Mouse (Mus musculus): Measurements from ENCODE around the gene P3h3. TPM values are rescaled to one million over a fixed set of nuclear protein-coding genes. Genes with fewer than 3 reads are reported as not detected.
"Not testable (repeated sequence)": the region's sequence is repeated elsewhere in the genome, so short reads cannot be mapped to it uniquely, and the experiment has no call there.

Gene P3h3
- polyA plus RNA-seq, 1 experiment = 26.8 TPM

DNA sequence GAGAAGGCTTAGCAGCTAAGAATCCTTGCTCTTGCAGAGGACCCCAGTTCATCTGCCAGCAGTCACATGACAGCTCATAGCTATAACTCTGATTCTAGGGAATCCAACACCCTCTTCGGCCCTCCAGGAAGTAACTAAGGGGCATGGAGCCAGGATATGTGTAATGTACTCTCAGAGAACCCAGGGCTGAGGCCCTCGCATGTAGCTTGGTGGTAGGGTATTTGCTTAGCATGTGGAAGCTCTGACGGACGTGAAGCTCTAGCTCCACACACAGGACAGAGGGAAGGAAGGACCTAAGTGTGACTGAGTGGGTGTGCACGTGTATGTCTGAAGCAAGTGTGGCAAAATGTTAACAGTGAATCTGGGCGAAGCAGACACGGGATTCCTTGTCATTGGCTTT is 21.1 kb downstream of the P3h3 start:
- no peak for DNase-seq
- WGBS = 88% methylated on average over 7 of the region's 7 CpGs
- Histone ChIP-seq H3K27me3 (ENCODE audit: control insufficient read depth, insufficient read depth, low read length) (no peaks in the 10 kb centered on the region), H3K4me1 (replicated peaks; ENCODE audit: control insufficient read depth, insufficient read depth, low read length) (no peaks in the 10 kb centered on the region), H3K27ac (ENCODE audit: control insufficient read depth, insufficient read depth, low read length) (no peak overlapping the region), H3K4me3 (ENCODE audit: control insufficient read depth, insufficient read depth, low read length) (no peak overlapping the region), H3K36me3 (ENCODE audit: control insufficient read depth, insufficient read depth, low read length) (peaks cover 12% of the 10 kb centered on the region; the same call in 1 of the 2 replicates)
- TF ChIP-seq CTCF (IDR thresholded peaks at IDR 0.05; ENCODE audit: borderline replicate concordance, control insufficient read depth, extremely low read depth, insufficient read depth, low read length, poor library complexity) = no peak
- no peak for TF ChIP-seq POLR2A (IDR thresholded peaks at IDR 0.05; ENCODE audit: control insufficient read depth, extremely low read depth, insufficient read depth, low read length, poor library complexity)

- no peak overlapping the region for H3K27ac ChIP-seq (ENCODE audit: control insufficient read depth, insufficient read depth, low read length)
Observed at GRCm38 (mm10) chr6:124835531-124835930, 22.0 kb downstream of the P3h3 start.

GRCm38 (mm10) chr6:124834512-124835081 is 23.0 kb downstream of the P3h3 start:
- no peak for DNase-seq
- H3K27ac ChIP-seq (ENCODE audit: control insufficient read depth, insufficient read depth, low read length) = no peak overlapping the region
- peaks cover 7% of the 10 kb centered on the region for H3K4me1 ChIP-seq (replicated peaks; ENCODE audit: control insufficient read depth, insufficient read depth, low read length)
- 85% methylated on average over 6 of the region's 6 CpGs for WGBS
- no peaks in the 10 kb centered on the region for H3K27me3 ChIP-seq (ENCODE audit: control insufficient read depth, insufficient read depth, low read length)
- TF ChIP-seq POLR2A (IDR thresholded peaks at IDR 0.05; ENCODE audit: control insufficient read depth, extremely low read depth, insufficient read depth, low read length, poor library complexity) = no peak
- TF ChIP-seq CTCF (IDR thresholded peaks at IDR 0.05; ENCODE audit: borderline replicate concordance, control insufficient read depth, extremely low read depth, insufficient read depth, low read length, poor library complexity) = no peak
- no peak overlapping the region for H3K4me3 ChIP-seq (ENCODE audit: control insufficient read depth, insufficient read depth, low read length)
- peaks cover 12% of the 10 kb centered on the region; the same call in 1 of the 2 replicates for H3K36me3 ChIP-seq (ENCODE audit: control insufficient read depth, insufficient read depth, low read length)

More at GRCm38 (mm10) chr6:124835531-124835930, 22.0 kb downstream of the P3h3 start:
- DNase-seq = no peak
- 93% methylated on average over 10 of the region's 10 CpGs for WGBS
- Histone ChIP-seq H3K4me3 (ENCODE audit: control insufficient read depth, insufficient read depth, low read length) (no peak overlapping the region), H3K27me3 (ENCODE audit: control insufficient read depth, insufficient read depth, low read length) (no peaks in the 10 kb centered on the region), H3K36me3 (ENCODE audit: control insufficient read depth, insufficient read depth, low read length) (peaks cover 12% of the 10 kb centered on the region; the same call in 1 of the 2 replicates), H3K4me1 (replicated peaks; ENCODE audit: control insufficient read depth, insufficient read depth, low read length) (0 out of 2 replicates have a peak, but pooled peaks cover 3% of the 10 kb centered on the region)
- TF ChIP-seq CTCF (IDR thresholded peaks at IDR 0.05; ENCODE audit: borderline replicate concordance, control insufficient read depth, extremely low read depth, insufficient read depth, low read length, poor library complexity) = no peak
- TF ChIP-seq POLR2A (IDR thresholded peaks at IDR 0.05; ENCODE audit: control insufficient read depth, extremely low read depth, insufficient read depth, low read length, poor library complexity) = no peak

GRCm38 (mm10) chr6:124831649-124832048 is 25.9 kb downstream of the P3h3 start:
- DNase-seq = no peak
- H3K4me1 ChIP-seq (replicated peaks; ENCODE audit: control insufficient read depth, insufficient read depth, low read length) = peaks cover 14% of the 10 kb centered on the region
- H3K27me3 ChIP-seq (ENCODE audit: control insufficient read depth, insufficient read depth, low read length) = no peaks in the 10 kb centered on the region
- WGBS = 96% methylated on average over 8 of the region's 8 CpGs
- no peak overlapping the region for H3K27ac ChIP-seq (ENCODE audit: control insufficient read depth, insufficient read depth, low read length)
- H3K36me3 ChIP-seq (ENCODE audit: control insufficient read depth, insufficient read depth, low read length) = peaks cover 12% of the 10 kb centered on the region; the same call in 1 of the 2 replicates
- H3K4me3 ChIP-seq (ENCODE audit: control insufficient read depth, insufficient read depth, low read length) = no peak overlapping the region
- TF ChIP-seq CTCF (IDR thresholded peaks at IDR 0.05; ENCODE audit: borderline replicate concordance, control insufficient read depth, extremely low read depth, insufficient read depth, low read length, poor library complexity) (no peak), POLR2A (IDR thresholded peaks at IDR 0.05; ENCODE audit: control insufficient read depth, extremely low read depth, insufficient read depth, low read length, poor library complexity) (no peak)

DNA sequence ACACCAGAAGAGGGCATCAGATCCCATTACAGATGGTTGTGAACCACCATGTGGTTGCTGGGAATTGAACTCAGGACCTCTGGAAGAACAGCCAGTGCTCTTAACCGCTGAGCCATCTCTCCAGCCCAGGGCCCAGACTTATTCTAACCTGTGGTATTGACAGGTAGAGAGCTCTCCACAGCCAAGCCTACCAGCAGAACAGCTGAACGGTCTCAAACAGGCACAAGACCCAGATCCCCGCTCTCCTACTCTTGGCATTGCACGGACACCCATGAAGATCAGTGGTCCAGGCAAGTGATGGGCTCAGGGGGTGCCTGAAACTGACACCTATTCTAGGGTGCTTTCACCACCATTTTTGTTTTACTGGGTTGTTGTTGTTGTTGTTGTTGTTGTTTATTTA is 26.4 kb downstream of the P3h3 start:
- not testable (repeated sequence) for H3K27ac ChIP-seq (ENCODE audit: control insufficient read depth, insufficient read depth, low read length); DNase-seq; H3K27me3 ChIP-seq (ENCODE audit: control insufficient read depth, insufficient read depth, low read length); H3K4me3 ChIP-seq (ENCODE audit: control insufficient read depth, insufficient read depth, low read length)
- peaks cover 12% of the 10 kb centered on the region; the same call in 1 of the 2 replicates for H3K36me3 ChIP-seq (ENCODE audit: control insufficient read depth, insufficient read depth, low read length)
- over 99% methylated on average over 4 of the region's 4 CpGs for WGBS
- peaks cover 14% of the 10 kb centered on the region for H3K4me1 ChIP-seq (replicated peaks; ENCODE audit: control insufficient read depth, insufficient read depth, low read length)

GRCm38 (mm10) chr6:124829799-124830700 is 27.5 kb downstream of the P3h3 start:
- TF ChIP-seq POLR2A (IDR thresholded peaks at IDR 0.05; ENCODE audit: control insufficient read depth, extremely low read depth, insufficient read depth, low read length, poor library complexity) (peak; percentile 49; the same call in 1 of the 2 replicates), CTCF (IDR thresholded peaks at IDR 0.05; ENCODE audit: borderline replicate concordance, control insufficient read depth, extremely low read depth, insufficient read depth, low read length, poor library complexity) (no peak)
- Histone ChIP-seq H3K27ac (ENCODE audit: control insufficient read depth, insufficient read depth, low read length) (peak overlapping the region; percentile 58), H3K4me3 (ENCODE audit: control insufficient read depth, insufficient read depth, low read length) (peak overlapping the region; percentile 51), H3K4me1 (replicated peaks; ENCODE audit: control insufficient read depth, insufficient read depth, low read length) (peaks cover 14% of the 10 kb centered on the region), H3K36me3 (ENCODE audit: control insufficient read depth, insufficient read depth, low read length) (peaks cover 7% of the 10 kb centered on the region; the same call in 1 of the 2 replicates), H3K27me3 (ENCODE audit: control insufficient read depth, insufficient read depth, low read length) (no peaks in the 10 kb centered on the region)
- peak; percentile 93 for DNase-seq
- 2% methylated on average over 38 of the region's 38 CpGs for WGBS
